ENCODE assay signal across 8 mouse cellular contexts in the genomic region with DNA sequence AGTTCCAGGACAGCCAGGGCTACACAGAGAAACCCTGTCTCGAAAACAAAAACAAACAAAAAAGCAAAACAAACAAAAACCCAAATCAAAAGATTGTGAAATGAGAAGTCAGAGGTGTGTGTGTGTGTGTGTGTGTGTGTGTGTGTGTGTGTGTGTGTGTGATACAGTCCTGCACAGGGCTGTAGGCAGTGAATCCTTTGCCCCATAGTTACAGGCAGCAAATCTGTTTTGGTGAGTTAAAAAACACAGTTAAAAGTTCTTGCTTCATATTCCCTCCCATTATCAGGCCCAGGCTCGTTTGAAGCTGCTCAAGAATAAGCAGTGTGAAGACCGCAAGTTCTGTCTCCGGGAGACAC. TPM values are rescaled to one million over a fixed set of nuclear protein-coding genes. Genes with fewer than 3 reads are reported as not detected.
DNase-seq lines count a peak whose midpoint lies in the region; ATAC-seq and TF ChIP-seq lines count a peak whose summit lies in the region.

A gene (plus strand): TSS at position 302 of the 356 bp plus-strand sequence.

- DNase-seq in layer of hippocampus, adult 2 months (ENCODE audit: low spot score in 2 of 2), result no peak
- no peak for DNase-seq in layer of hippocampus, postnatal 10 days (ENCODE audit: low spot score in 2 of 2)
- no peak for DNase-seq in layer of hippocampus, adult 9-10 months (ENCODE audit: low spot score)
- no peak for DNase-seq in embryo, embryonic 9.5 days (ENCODE audit: extremely low spot score)
- no peak for DNase-seq in thymus, postnatal 14 days

- WGBS in bone marrow, adult 2 months, result 17% methylated on average over 4 of the region's 4 CpGs
- 52% methylated on average over 4 of the region's 4 CpGs for WGBS in hindbrain, embryonic 15.5 days
- whole genome bisulfite sequencing in midbrain, embryonic 16.5 days, result 44% methylated on average over 4 of the region's 4 CpGs

- ATAC-seq in hindbrain, embryonic 15.5 days (ENCODE audit: low FRiP score, low read depth), result no peak
- no peak for ATAC-seq in midbrain, embryonic 16.5 days

- H3K27ac ChIP-seq in layer of hippocampus, adult 2 months, result peak within 1 kb of the TSS; percentile 67
- H3K27ac ChIP-seq in bone marrow, adult 2 months (ENCODE audit: control insufficient read depth, insufficient read depth, low read depth, low read length, poor library complexity), result peak within 1 kb of the TSS; percentile 83
- 0 out of 2 replicates have a peak within 1 kb of the TSS, but pooled peaks have one; percentile 6 for H3K27ac ChIP-seq in hindbrain, embryonic 15.5 days (replicated peaks)
- H3K27ac ChIP-seq in midbrain, embryonic 16.5 days (ENCODE audit: low read length), result no peak within 1 kb of the TSS

- H3K9me3 ChIP-seq in hindbrain, embryonic 15.5 days, result no peaks in the 10 kb centered on the region
- H3K9me3 ChIP-seq in midbrain, embryonic 16.5 days (replicated peaks; ENCODE audit: control insufficient read depth, low read length, poor library complexity, severe bottlenecking), result no peaks in the 10 kb centered on the region

- H3K9ac ChIP-seq in hindbrain, embryonic 15.5 days, result no peak within 1 kb of the TSS; the same call in 1 of the 2 replicates
- no peak within 1 kb of the TSS for H3K9ac ChIP-seq in midbrain, embryonic 16.5 days (ENCODE audit: low read depth, low read length)

- TF ChIP-seq CTCF in layer of hippocampus, adult 2 months (conservative IDR thresholded peaks at IDR 0.05), result no peak
- TF ChIP-seq CTCF in bone marrow, adult 2 months (IDR thresholded peaks at IDR 0.05; ENCODE audit: control insufficient read depth, insufficient read depth, low read length), result no peak

- no peak for TF ChIP-seq POLR2A in bone marrow, adult 2 months (IDR thresholded peaks at IDR 0.05; ENCODE audit: borderline replicate concordance, control insufficient read depth, low read depth, low read length)

- H3K4me3 ChIP-seq in layer of hippocampus, adult 2 months, result peak within 1 kb of the TSS; percentile 36
- peak within 1 kb of the TSS; percentile 62 for H3K4me3 ChIP-seq in bone marrow, adult 2 months (replicated peaks; ENCODE audit: control insufficient read depth, low read depth, low read length)
- H3K4me3 ChIP-seq in hindbrain, embryonic 15.5 days, result peak within 1 kb of the TSS; percentile 6; the same call in 1 of the 2 replicates
- no peak within 1 kb of the TSS for H3K4me3 ChIP-seq in midbrain, embryonic 16.5 days (ENCODE audit: low read depth, low read length)

- H3K36me3 ChIP-seq in hindbrain, embryonic 15.5 days, result no peaks in the 10 kb centered on the region
- H3K36me3 ChIP-seq in midbrain, embryonic 16.5 days (ENCODE audit: control insufficient read depth, insufficient read depth, low read length), result no peaks in the 10 kb centered on the region

- H3K27me3 ChIP-seq in hindbrain, embryonic 15.5 days, result no peaks in the 10 kb centered on the region
- no peaks in the 10 kb centered on the region for H3K27me3 ChIP-seq in midbrain, embryonic 16.5 days (ENCODE audit: control insufficient read depth, insufficient read depth, low read depth, low read length)

- peak within 1 kb of the TSS; percentile 37 for H3K4me2 ChIP-seq in hindbrain, embryonic 15.5 days
- peak within 1 kb of the TSS; percentile 30 for H3K4me2 ChIP-seq in midbrain, embryonic 16.5 days (ENCODE audit: low read length)

- peaks cover 2% of the 10 kb centered on the region; the same call in 1 of the 2 replicates for H3K4me1 ChIP-seq in bone marrow, adult 2 months (ENCODE audit: control insufficient read depth, insufficient read depth, low read length)
- peaks cover 29% of the 10 kb centered on the region for H3K4me1 ChIP-seq in hindbrain, embryonic 15.5 days (replicated peaks)
- peaks cover 13% of the 10 kb centered on the region for H3K4me1 ChIP-seq in midbrain, embryonic 16.5 days (ENCODE audit: control insufficient read depth, insufficient read depth, low read length)

RNA-seq across cellular contexts. Expression of the gene that starts here (rescaled TPM):
- total RNA-seq in layer of hippocampus, adult 2 months (2021), result 1 to 10 TPM; 2.5 to 2.6 TPM
- 1 to 10 TPM; 1.9 to 2.0 TPM for total RNA-seq in layer of hippocampus, postnatal 10 days (2021)
- 3.4 and 15.0 TPM in 2 replicates for polyA plus RNA-seq in bone marrow, adult 2 months (2011; ENCODE audit: insufficient read depth, insufficient read length, low replicate concordance, missing spikeins)
- 7.4 and 7.9 TPM in 2 replicates for polyA plus RNA-seq in hindbrain, embryonic 15.5 days (2015; fragmentation: Nextera tagmentation; extraction: Ambion mirVana)
- 5.2 and 6.7 TPM in 2 replicates for polyA plus RNA-seq in midbrain, embryonic 16.5 days (2015; fragmentation: Nextera tagmentation; extraction: Ambion mirVana)
